In genomic region chr13:60961706-60962105, GRCm38 (mm10) we compare ENCODE assay signal across 19 mouse cellular contexts. TPM values are rescaled to one million over a fixed set of nuclear protein-coding genes. Genes with fewer than 3 reads are reported as not detected.
"Had no signal": no experiment of that assay in that cellular context is flagged by ENCODE, and none has a peak within 500 bp of the region (broad histone marks: within the 10 kb centered on the region; RNA-seq: fewer than 3 reads in every experiment).

No protein-coding gene starts in this region.

- H3K36me3 ChIP-seq: limb, embryonic 13.5 days; midbrain, embryonic 12.5 days; neural tube, embryonic 13.5 days had no signal

- H3K4me2 ChIP-seq: limb, embryonic 13.5 days; lung, embryonic 14.5 days; midbrain, embryonic 12.5 days; neural tube, embryonic 13.5 days had no signal

- H3K4me3 ChIP-seq: limb, embryonic 13.5 days; midbrain, embryonic 12.5 days; neural tube, embryonic 13.5 days had no signal

- H3K4me1 ChIP-seq: limb, embryonic 13.5 days; midbrain, embryonic 12.5 days; neural tube, embryonic 13.5 days had no signal

- H3K27ac ChIP-seq: kidney, postnatal 0 days; limb, embryonic 13.5 days; liver, embryonic 14.5 days; midbrain, embryonic 12.5 days; neural tube, embryonic 13.5 days had no signal

- H3K9ac ChIP-seq: limb, embryonic 13.5 days; liver, embryonic 14.5 days; lung, embryonic 14.5 days; midbrain, embryonic 12.5 days; neural tube, embryonic 13.5 days had no signal

- H3K27me3 ChIP-seq: limb, embryonic 13.5 days; midbrain, embryonic 12.5 days; neural tube, embryonic 13.5 days had no signal

- ATAC-seq: midbrain, embryonic 16.5 days had no signal

- DNase-seq: kidney, adult 9 months; left cerebral cortex, postnatal 4 days; lung, embryonic 14.5 days; retina, postnatal 1 day; right cerebral cortex, postnatal 4 days; spleen, adult 18-20 months; thymus, adult 18-20 months; thymus, postnatal 14 days had no signal

RNA-seq across cellular contexts. Expression of gene Tpbpa, which starts 19.9 kb away (rescaled TPM):
- total RNA-seq: layer of hippocampus, adult 18-20 months; layer of hippocampus, postnatal 10 days; left cerebral cortex, postnatal 4 days; liver, adult 2 months; megakaryocyte-erythroid progenitor cell, adult 5-6 weeks had no signal
- polyA plus RNA-seq: kidney, postnatal 0 days; limb, embryonic 13.5 days; liver, adult 2 months; lung, embryonic 14.5 days; midbrain, embryonic 12.5 days; midbrain, embryonic 16.5 days; stomach, embryonic 14.5 days had no signal

RNA-seq across cellular contexts. Expression of gene Gm49391, which starts 25.3 kb away (rescaled TPM):
- total RNA-seq: layer of hippocampus, adult 18-20 months had no signal

RNA-seq across cellular contexts. Expression of gene Gm49393, which starts 26.3 kb away (rescaled TPM):
- total RNA-seq: layer of hippocampus, adult 18-20 months; layer of hippocampus, postnatal 10 days; left cerebral cortex, postnatal 4 days; liver, adult 2 months; megakaryocyte-erythroid progenitor cell, adult 5-6 weeks had no signal
- polyA plus RNA-seq: kidney, postnatal 0 days; limb, embryonic 13.5 days; liver, adult 2 months; liver, embryonic 14.5 days; lung, embryonic 14.5 days; midbrain, embryonic 12.5 days; midbrain, embryonic 16.5 days; neural tube, embryonic 13.5 days; stomach, embryonic 14.5 days had no signal

RNA-seq across cellular contexts. Expression of gene Ctsj, which starts 44.1 kb away (rescaled TPM):
- total RNA-seq: layer of hippocampus, adult 18-20 months; layer of hippocampus, postnatal 10 days; left cerebral cortex, postnatal 4 days; liver, adult 2 months; megakaryocyte-erythroid progenitor cell, adult 5-6 weeks had no signal
- polyA plus RNA-seq: kidney, postnatal 0 days; limb, embryonic 13.5 days; liver, adult 2 months; lung, embryonic 14.5 days; midbrain, embryonic 12.5 days; midbrain, embryonic 16.5 days; neural tube, embryonic 13.5 days; stomach, embryonic 14.5 days had no signal
